Mouse (Mus musculus): ENCODE results near the gene Phlda2. TPM values are rescaled to one million over a fixed set of nuclear protein-coding genes. Genes with fewer than 3 reads are reported as not detected.

Phlda2 gene
- polyA plus RNA-seq, 1 experiment from 2014 or later, result 0.37 TPM

GRCm38 (mm10) chr7:143473347-143474101, 29.4 kb downstream of the Phlda2 start, which contains the start of gene Slc22a18:
TSS of gene Slc22a18 (plus strand) at chr7:143473736.
- no peak within 1 kb of the TSS for H3K9ac ChIP-seq (ENCODE audit: low read length)
- WGBS, result 56% methylated on average over 4 of the region's 4 CpGs
- DNase-seq (ENCODE audit: low spot score, missing footprints) (no peak), ATAC-seq (ENCODE audit: low FRiP score) (no peak)
- H3K27ac ChIP-seq (ENCODE audit: low read depth, low read length), result no peak within 1 kb of the TSS
- H3K4me1 ChIP-seq (ENCODE audit: control insufficient read depth, insufficient read depth, low read length), result no peaks in the 10 kb centered on the region
- no peak within 1 kb of the TSS for H3K4me3 ChIP-seq (ENCODE audit: low read depth, low read length)
- H3K27me3 ChIP-seq (ENCODE audit: control insufficient read depth, insufficient read depth, low read length), result no peaks in the 10 kb centered on the region
- no peaks in the 10 kb centered on the region for H3K9me3 ChIP-seq (ENCODE audit: control insufficient read depth, low read length)
- no peak within 1 kb of the TSS for H3K4me2 ChIP-seq
- no peaks in the 10 kb centered on the region for H3K36me3 ChIP-seq (ENCODE audit: control insufficient read depth, insufficient read depth, low read length)

GRCm38 (mm10) chr7:143469946-143470345, 33.0 kb downstream of the Phlda2 start:
- H3K27me3 ChIP-seq (ENCODE audit: control insufficient read depth, insufficient read depth, low read length), result no peaks in the 10 kb centered on the region; the same call in 1 of the 2 replicates
- no peak overlapping the region for H3K4me3 ChIP-seq (ENCODE audit: low read depth, low read length)
- 25% methylated on average over 8 of the region's 8 CpGs for WGBS
- peaks cover 17% of the 10 kb centered on the region for H3K4me1 ChIP-seq (ENCODE audit: control insufficient read depth, insufficient read depth, low read length)
- no peak overlapping the region for H3K9ac ChIP-seq (ENCODE audit: low read length)
- no peak overlapping the region for H3K27ac ChIP-seq (ENCODE audit: low read depth, low read length)
- no peaks in the 10 kb centered on the region for H3K9me3 ChIP-seq (ENCODE audit: control insufficient read depth, low read length)
- no peak overlapping the region for H3K4me2 ChIP-seq
- ATAC-seq (ENCODE audit: low FRiP score) (no peak), DNase-seq (ENCODE audit: low spot score, missing footprints) (peak; percentile 95)
- H3K36me3 ChIP-seq (ENCODE audit: control insufficient read depth, insufficient read depth, low read length), result no peaks in the 10 kb centered on the region

- DNase-seq (ENCODE audit: low spot score, missing footprints) (peak; percentile 89), ATAC-seq (ENCODE audit: low FRiP score) (peak; percentile 53)
- Histone ChIP-seq H3K4me2 (no peak overlapping the region), H3K9me3 (ENCODE audit: control insufficient read depth, low read length) (no peaks in the 10 kb centered on the region), H3K27ac (ENCODE audit: low read depth, low read length) (no peak overlapping the region), H3K27me3 (ENCODE audit: control insufficient read depth, insufficient read depth, low read length) (no peaks in the 10 kb centered on the region; the same call in 1 of the 2 replicates), H3K4me1 (ENCODE audit: control insufficient read depth, insufficient read depth, low read length) (peaks cover 22% of the 10 kb centered on the region), H3K9ac (ENCODE audit: low read length) (no peak overlapping the region), H3K36me3 (ENCODE audit: control insufficient read depth, insufficient read depth, low read length) (no peaks in the 10 kb centered on the region), H3K4me3 (ENCODE audit: low read depth, low read length) (no peak overlapping the region)
- WGBS, result 7% methylated on average over 6 of the region's 6 CpGs
These were observed 35.2 kb downstream of the Phlda2 start for GRCm38 (mm10) chr7:143467714-143468113.

GRCm38 (mm10) chr7:143466099-143466677, 36.8 kb downstream of the Phlda2 start:
- H3K27me3 ChIP-seq (ENCODE audit: control insufficient read depth, insufficient read depth, low read length), result no peaks in the 10 kb centered on the region; the same call in 1 of the 2 replicates
- no peak overlapping the region for H3K4me2 ChIP-seq
- peak; percentile 99 for DNase-seq (ENCODE audit: low spot score, missing footprints)
- H3K27ac ChIP-seq (ENCODE audit: low read depth, low read length), result no peak overlapping the region
- peaks cover 23% of the 10 kb centered on the region for H3K4me1 ChIP-seq (ENCODE audit: control insufficient read depth, insufficient read depth, low read length)
- H3K9me3 ChIP-seq (ENCODE audit: control insufficient read depth, low read length), result no peaks in the 10 kb centered on the region
- no peak overlapping the region for H3K4me3 ChIP-seq (ENCODE audit: low read depth, low read length)
- H3K36me3 ChIP-seq (ENCODE audit: control insufficient read depth, insufficient read depth, low read length), result no peaks in the 10 kb centered on the region
- H3K9ac ChIP-seq (ENCODE audit: low read length), result no peak overlapping the region
- 34% methylated on average over 14 of the region's 14 CpGs for WGBS
- peak; percentile 52 for ATAC-seq (ENCODE audit: low FRiP score)

- Histone ChIP-seq H3K36me3 (ENCODE audit: control insufficient read depth, insufficient read depth, low read length) (no peaks in the 10 kb centered on the region), H3K4me1 (ENCODE audit: control insufficient read depth, insufficient read depth, low read length) (peaks cover 23% of the 10 kb centered on the region), H3K27me3 (ENCODE audit: control insufficient read depth, insufficient read depth, low read length) (no peaks in the 10 kb centered on the region; the same call in 1 of the 2 replicates), H3K4me2 (peak overlapping the region; percentile 54), H3K9ac (ENCODE audit: low read length) (peak overlapping the region; percentile 56), H3K9me3 (ENCODE audit: control insufficient read depth, low read length) (peaks cover 7% of the 10 kb centered on the region; the same call in 1 of the 2 replicates), H3K27ac (ENCODE audit: low read depth, low read length) (no peak overlapping the region), H3K4me3 (ENCODE audit: low read depth, low read length) (peak overlapping the region; percentile 26)
- ATAC-seq (ENCODE audit: low FRiP score) (no peak), DNase-seq (ENCODE audit: low spot score, missing footprints) (peak; percentile 90)
- 26% methylated on average over 56 of the region's 56 CpGs for whole genome bisulfite sequencing
These were observed 38.0 kb downstream of the Phlda2 start for GRCm38 (mm10) chr7:143464811-143465560.

GRCm38 (mm10) chr7:143463865-143464415, 39.0 kb downstream of the Phlda2 start:
- 39% methylated on average over 11 of the region's 11 CpGs for WGBS
- Histone ChIP-seq H3K4me3 (ENCODE audit: low read depth, low read length) (no peak overlapping the region), H3K4me2 (no peak overlapping the region), H3K9ac (ENCODE audit: low read length) (no peak overlapping the region), H3K36me3 (ENCODE audit: control insufficient read depth, insufficient read depth, low read length) (no peaks in the 10 kb centered on the region), H3K27ac (ENCODE audit: low read depth, low read length) (no peak overlapping the region), H3K4me1 (ENCODE audit: control insufficient read depth, insufficient read depth, low read length) (peaks cover 23% of the 10 kb centered on the region), H3K27me3 (ENCODE audit: control insufficient read depth, insufficient read depth, low read length) (no peaks in the 10 kb centered on the region; the same call in 1 of the 2 replicates), H3K9me3 (ENCODE audit: control insufficient read depth, low read length) (peaks cover 7% of the 10 kb centered on the region; the same call in 1 of the 2 replicates)
- DNase-seq (ENCODE audit: low spot score, missing footprints) (peak; percentile 97), ATAC-seq (ENCODE audit: low FRiP score) (no peak)

GRCm38 (mm10) chr7:143462516-143462915, 40.4 kb downstream of the Phlda2 start:
- peaks cover 15% of the 10 kb centered on the region for H3K4me1 ChIP-seq (ENCODE audit: control insufficient read depth, insufficient read depth, low read length)
- H3K4me3 ChIP-seq (ENCODE audit: low read depth, low read length), result no peak overlapping the region
- ATAC-seq (ENCODE audit: low FRiP score) (no peak), DNase-seq (ENCODE audit: low spot score, missing footprints) (no peak)
- WGBS, result 76% methylated on average over 5 of the region's 5 CpGs
- H3K27me3 ChIP-seq (ENCODE audit: control insufficient read depth, insufficient read depth, low read length), result no peaks in the 10 kb centered on the region; the same call in 1 of the 2 replicates
- H3K9ac ChIP-seq (ENCODE audit: low read length), result no peak overlapping the region
- H3K27ac ChIP-seq (ENCODE audit: low read depth, low read length), result no peak overlapping the region
- H3K36me3 ChIP-seq (ENCODE audit: control insufficient read depth, insufficient read depth, low read length), result no peaks in the 10 kb centered on the region
- H3K4me2 ChIP-seq, result no peak overlapping the region
- H3K9me3 ChIP-seq (ENCODE audit: control insufficient read depth, low read length), result peaks cover 7% of the 10 kb centered on the region; the same call in 1 of the 2 replicates

- Histone ChIP-seq H3K4me2 (no peak overlapping the region), H3K27me3 (ENCODE audit: control insufficient read depth, insufficient read depth, low read length) (no peaks in the 10 kb centered on the region; the same call in 1 of the 2 replicates)
These were observed 41.0 kb downstream of the Phlda2 start for GRCm38 (mm10) chr7:143461920-143462319.

More at GRCm38 (mm10) chr7:143461920-143462319, 41.0 kb downstream of the Phlda2 start:
- no peak overlapping the region for H3K4me3 ChIP-seq (ENCODE audit: low read depth, low read length)
- peaks cover 9% of the 10 kb centered on the region for H3K4me1 ChIP-seq (ENCODE audit: control insufficient read depth, insufficient read depth, low read length)
- ATAC-seq (ENCODE audit: low FRiP score) (no peak), DNase-seq (ENCODE audit: low spot score, missing footprints) (no peak)
- H3K27ac ChIP-seq (ENCODE audit: low read depth, low read length), result no peak overlapping the region
- 46% methylated on average over 11 of the region's 11 CpGs for WGBS
- H3K36me3 ChIP-seq (ENCODE audit: control insufficient read depth, insufficient read depth, low read length), result no peaks in the 10 kb centered on the region
- no peak overlapping the region for H3K9ac ChIP-seq (ENCODE audit: low read length)
- H3K9me3 ChIP-seq (ENCODE audit: control insufficient read depth, low read length), result peaks cover 7% of the 10 kb centered on the region; the same call in 1 of the 2 replicates

Measured in midbrain, embryonic 11.5 days (tissue).